Mouse (Mus musculus) lung, adult 2 months (tissue): ENCODE measurements at regions not wholly inside any gene's neighbourhood (a gene's known extent, or its start where the extent isn't known, plus 50 kb on each side); places are given as distances from the start of the nearest gene placed in this dataset.

Experiments used
- CTCF ChIP-seq: fragments of 200-500 bp; IDR thresholded peaks from 2 replicates; pipeline ENCODE4 v1.5.1; 2011; ENCODE audit warnings: mild to moderate bottlenecking, low read length, control low read depth; ENCODE audit not compliant: insufficient read depth
- POLR2A ChIP-seq: fragments of 200-500 bp; IDR thresholded peaks from 2 replicates; pipeline ENCODE4 v1.6.1; 2011; ENCODE audit warnings: low read depth, mild to moderate bottlenecking, control low read depth, low read length, borderline replicate concordance; ENCODE audit errors: extremely low read depth

- no peak for TF ChIP-seq CTCF
- TF ChIP-seq POLR2A, result no peak
Observed at GRCm38 (mm10) chr9:46784355-46784975, 214.1 kb upstream of the Gm4791 start.
